In genomic region chr11:77462283-77463100, GRCm38 (mm10) we compare ENCODE assay signal across 8 mouse cellular contexts. TPM values are rescaled to one million over a fixed set of nuclear protein-coding genes. Genes with fewer than 3 reads are reported as not detected.
DNase-seq lines count a peak whose midpoint lies in the region; ATAC-seq and TF ChIP-seq lines count a peak whose summit lies in the region.

Gene Coro6 (plus strand): TSS chr11:77462411.

- no peak for TF ChIP-seq CTCF in Patski (IDR thresholded peaks at IDR 0.05)
- TF ChIP-seq CTCF in lung, postnatal 0 days (IDR thresholded peaks at IDR 0.05) = no peak

- no peaks in the 10 kb centered on the region for H3K9me3 ChIP-seq in embryonic facial prominence, embryonic 14.5 days (ENCODE audit: control insufficient read depth, low read length)
- H3K9me3 ChIP-seq in heart, embryonic 14.5 days (ENCODE audit: control insufficient read depth, low read length) = no peaks in the 10 kb centered on the region
- no peaks in the 10 kb centered on the region for H3K9me3 ChIP-seq in lung, postnatal 0 days (ENCODE audit: low read length)

- in situ Hi-C loops in Patski (cut with MboI; ENCODE audit: low pct_unique_long_range_greater_than_20kb) = no loop called here

- peak within 1 kb of the TSS; percentile 62 for H3K9ac ChIP-seq in embryonic facial prominence, embryonic 14.5 days (ENCODE audit: low read depth, low read length)
- peak within 1 kb of the TSS; percentile 87 for H3K9ac ChIP-seq in heart, embryonic 14.5 days (ENCODE audit: low read length)
- H3K9ac ChIP-seq in lung, postnatal 0 days (replicated peaks; ENCODE audit: low read depth) = no peak within 1 kb of the TSS

- peak; percentile 51 for ATAC-seq in Patski
- peak; percentile 72 for ATAC-seq in embryonic facial prominence, embryonic 14.5 days (ENCODE audit: low read depth)
- ATAC-seq in heart, embryonic 14.5 days (ENCODE audit: insufficient number of reproducible peaks, insufficient read depth, low FRiP score, low read depth) = peak; percentile 78
- ATAC-seq in lung, postnatal 0 days = peak; percentile 85

- WGBS in embryonic facial prominence, embryonic 14.5 days = 1% methylated on average over 41 of the region's 73 CpGs
- under 1% methylated on average over 72 of the region's 73 CpGs for WGBS in heart, embryonic 14.5 days
- whole genome bisulfite sequencing in lung, postnatal 0 days = under 1% methylated on average over 55 of the region's 73 CpGs

- H3K4me2 ChIP-seq in embryonic facial prominence, embryonic 14.5 days (ENCODE audit: low read depth, low read length) = peak within 1 kb of the TSS; percentile 99
- peak within 1 kb of the TSS; percentile 79 for H3K4me2 ChIP-seq in heart, embryonic 14.5 days (ENCODE audit: low read length)
- H3K4me2 ChIP-seq in lung, postnatal 0 days (replicated peaks; ENCODE audit: low read depth, low read length) = peak within 1 kb of the TSS; percentile 86

- DNase-seq in B cell, adult 2 months = peak; percentile 49 to 53
- no peak for DNase-seq in Patski (ENCODE audit: low read depth, low spot score)
- DNase-seq in embryonic facial prominence, embryonic 14.5 days (ENCODE audit: low spot score) = peak; percentile 51
- DNase-seq in kidney, postnatal 14 days = peak; percentile 89
- DNase-seq in lung, postnatal 0 days (ENCODE audit: low spot score) = peak; percentile 75
- peak; percentile 37 for DNase-seq in ovary, postnatal 14 days (ENCODE audit: low spot score)
- DNase-seq in frontal cortex, postnatal 25 days (ENCODE audit: low spot score in 2 of 2) = no peak

- H3K27me3 ChIP-seq in Patski = no peaks in the 10 kb centered on the region
- peaks cover 50% of the 10 kb centered on the region for H3K27me3 ChIP-seq in embryonic facial prominence, embryonic 14.5 days (replicated peaks; ENCODE audit: control insufficient read depth, insufficient read depth, low read length)
- H3K27me3 ChIP-seq in heart, embryonic 14.5 days (ENCODE audit: control insufficient read depth, insufficient read depth, low read length) = peaks cover 10% of the 10 kb centered on the region
- peaks cover 26% of the 10 kb centered on the region; the same call in 1 of the 2 replicates for H3K27me3 ChIP-seq in lung, postnatal 0 days (replicated peaks; ENCODE audit: insufficient read depth, low read length)

- 0 out of 2 replicates have a peak, but pooled peaks cover 3% of the 10 kb centered on the region for H3K4me1 ChIP-seq in embryonic facial prominence, embryonic 14.5 days (ENCODE audit: control insufficient read depth, insufficient read depth, low read length)
- H3K4me1 ChIP-seq in heart, embryonic 14.5 days (ENCODE audit: control insufficient read depth in 2 of 2, insufficient read depth in 2 of 2, low read length in 2 of 2) = peaks cover 35 to 57% of the 10 kb centered on the region in 2 experiments
- peaks cover 6% of the 10 kb centered on the region; the same call in 1 of the 2 replicates for H3K4me1 ChIP-seq in lung, postnatal 0 days (ENCODE audit: insufficient read depth, low read depth, low read length)

- H3K27ac ChIP-seq in embryonic facial prominence, embryonic 14.5 days (replicated peaks; ENCODE audit: low read depth, low read length) = no peak within 1 kb of the TSS
- H3K27ac ChIP-seq in heart, embryonic 14.5 days (replicated peaks in 1 of 2; ENCODE audit: control insufficient read depth in 1 of 2, insufficient read depth in 1 of 2, low read depth in 2 of 2, low read length in 2 of 2) = peak within 1 kb of the TSS; percentile 93 to 96
- H3K27ac ChIP-seq in lung, postnatal 0 days (ENCODE audit: low read length) = no peak within 1 kb of the TSS

- POLR2A ChIA-PET in Patski (lab: Charles Lee) = interaction anchor here (0.6 kb wide), 1 partner anchor 625 kb away, joined by 3 read pairs; no protein-coding TSS in a partner anchor

- H3K4me3 ChIP-seq in embryonic facial prominence, embryonic 14.5 days (ENCODE audit: low read depth, low read length) = peak within 1 kb of the TSS; percentile 55
- peak within 1 kb of the TSS; percentile 65 for H3K4me3 ChIP-seq in heart, embryonic 14.5 days (ENCODE audit: control insufficient read depth in 1 of 2, insufficient read depth in 1 of 2, low read depth in 1 of 2, low read length in 2 of 2)
- peak within 1 kb of the TSS; percentile 51 for H3K4me3 ChIP-seq in lung, postnatal 0 days (ENCODE audit: low read depth, low read length)

- CTCF ChIA-PET in Patski (lab: Charles Lee) = interaction anchor here (1.4 kb wide), 1 partner anchor 17 kb away, joined by 3 read pairs; no protein-coding TSS in a partner anchor

- TF ChIP-seq EP300 in lung, postnatal 0 days (IDR thresholded peaks at IDR 0.05) = no peak

- H3K36me3 ChIP-seq in embryonic facial prominence, embryonic 14.5 days (ENCODE audit: control insufficient read depth, insufficient read depth, low read length) = 0 out of 2 replicates have a peak, but pooled peaks cover 3% of the 10 kb centered on the region
- H3K36me3 ChIP-seq in heart, embryonic 14.5 days (ENCODE audit: control insufficient read depth, insufficient read depth, low read length) = peaks cover 22% of the 10 kb centered on the region
- no peaks in the 10 kb centered on the region for H3K36me3 ChIP-seq in lung, postnatal 0 days (ENCODE audit: insufficient read depth, low read length)

RNA-seq across cellular contexts. Expression of gene Coro6, which starts in this region (rescaled TPM):
- 18.0 TPM for polyA plus RNA-seq in Patski (2021)
- polyA plus RNA-seq in embryonic facial prominence, embryonic 14.5 days (2014; fragmentation: Nextera tagmentation; extraction: Ambion mirVana) = 4.4 and 7.2 TPM in 2 replicates
- 55.5 and 59.6 TPM in 2 replicates for polyA plus RNA-seq in heart, embryonic 14.5 days (2014; fragmentation: Nextera tagmentation; extraction: Ambion mirVana)
- polyA plus RNA-seq in lung, postnatal 0 days (2015; fragmentation: Nextera tagmentation; extraction: Ambion mirVana) = 0.26 and 0.45 TPM in 2 replicates

Comparison
In these comparisons a context has a peak if more than half of its experiments do, and no peak if none do; other contexts are left out.
1. Peak in DNase-seq, ATAC-seq, H3K4me3 ChIP-seq and H3K4me2 ChIP-seq in lung, postnatal 0 days; RNA of the gene not detected or under 1 TPM.
2. DNase-seq: peak in B cell, adult 2 months (2 of 2), embryonic facial prominence, embryonic 14.5 days (single experiment), kidney, postnatal 14 days (single experiment) and ovary, postnatal 14 days (single experiment); none in Patski (single experiment) and frontal cortex, postnatal 25 days (0 of 2).
3. H3K27ac ChIP-seq: peak in heart, embryonic 14.5 days (2 of 2); none in embryonic facial prominence, embryonic 14.5 days (single experiment) and lung, postnatal 0 days (single experiment).
4. Peak in every context shown above with its lines, with median percentiles within 50 percentile points of each other: ATAC-seq, H3K4me2 ChIP-seq and H3K4me3 ChIP-seq.